Mouse (Mus musculus) gastrocnemius, adult 18-20 months (tissue): ENCODE measurements around the gene Actl9. TPM values are rescaled to one million over a fixed set of nuclear protein-coding genes. Genes with fewer than 3 reads are reported as not detected.
A peak's percentile ranks its signal among the peaks of the same experiment; 100 is the strongest.

Experiments used
- DNase-seq: peaks from one replicate; pipeline ENCODE4 v3.0.0; 2021; ENCODE audit warnings: low spot score
- long read RNA-seq, 2 experiments: library from polyadenylated mRNA; stranded (forward); transcript quantifications; one replicate each; pipeline ENCODE4 v2.0.0; 2021
- total RNA-seq, 2 experiments: library from RNA; stranded (reverse); gene quantifications; 2 replicates each; pipeline ENCODE4 v1.2.3; 2021

The Actl9 gene
- not detected for total RNA-seq
- long read RNA-seq, experiment 1: 0 reads
- long read RNA-seq, experiment 2: 0 reads

- no peak for DNase-seq
These were observed at the start of gene Actl9 for GRCm38 (mm10) chr17:33432019-33432946. Actl9 (plus strand) TSS chr17:33432896.

GRCm38 (mm10) chr17:33385705-33386104, 47.0 kb upstream of the Actl9 start:
- DNase-seq: no peak

GRCm38 (mm10) chr17:33392271-33392670, 40.4 kb upstream of the Actl9 start:
- DNase-seq: no peak

GRCm38 (mm10) chr17:33394182-33395034, 38.3 kb upstream of the Actl9 start, which contains the start of gene Zfp101:
Zfp101 (minus strand) TSS chr17:33394641.
- peak; percentile 93 for DNase-seq

- peak; percentile 74 for DNase-seq
These were observed 6.5 kb downstream of the Actl9 start for GRCm38 (mm10) chr17:33439148-33439547.

- peak; percentile 6 for DNase-seq
These were observed 7.2 kb downstream of the Actl9 start for GRCm38 (mm10) chr17:33439922-33440321.

- DNase-seq: no peak
These were observed 8.5 kb downstream of the Actl9 start for GRCm38 (mm10) chr17:33441159-33441558.

GRCm38 (mm10) chr17:33456631-33457030, 23.9 kb downstream of the Actl9 start:
- DNase-seq: no peak

- DNase-seq: no peak
These were observed 38.5 kb downstream of the Actl9 start for GRCm38 (mm10) chr17:33471206-33471605.

Other genes starting within 250 kb of the Actl9 start
- gene Olfr239, start 241.6 kb upstream of the Actl9 start, total RNA-seq: not detected
- under 1 TPM; 0.17 to 0.37 TPM for gene Olfr1564, start 211.2 kb upstream of the Actl9 start, total RNA-seq
- 1 to 10 TPM; 3.8 to 3.9 TPM for gene Zfp955a, start 177.8 kb upstream of the Actl9 start, total RNA-seq
- not detected for gene Olfr63, start 168.2 kb upstream of the Actl9 start, total RNA-seq
- 10 to 100 TPM in 1 of 2 experiments, 1 to 10 TPM in 1; 9.7 to 10.9 TPM for gene Zfp955b, start 143.4 kb upstream of the Actl9 start, total RNA-seq
- gene Zfp81, start 74.0 kb upstream of the Actl9 start, total RNA-seq: 1 to 10 TPM; 2.6 to 2.8 TPM
- gene Zfp101, start 38.3 kb upstream of the Actl9 start, total RNA-seq: 1 to 10 TPM; 1.7 to 2.6 TPM
- 1 to 10 TPM; 4.7 TPM for gene Adamts10, start 91.3 kb downstream of the Actl9 start, total RNA-seq
- under 1 TPM; 0.76 to 0.94 TPM for gene Myo1f, start 122.8 kb downstream of the Actl9 start, total RNA-seq
- gene Zfp414, start 196.2 kb downstream of the Actl9 start, total RNA-seq: 1 to 10 TPM; 6.1 to 6.3 TPM
- gene Pram1, start 205.2 kb downstream of the Actl9 start, total RNA-seq: under 1 TPM in 1 of 2 experiments, not detected in 1; 0.17 TPM